ENCODE assay signal across 15 mouse cellular contexts in genomic region chr4:98181185-98182052, GRCm38 (mm10).
A peak's percentile ranks its signal among the peaks of the same experiment; 100 is the strongest.
DNase-seq lines count a peak whose midpoint lies in the region; ATAC-seq and TF ChIP-seq lines count a peak whose summit lies in the region.
"Had no signal": no experiment of that assay in that cellular context is flagged by ENCODE, and none has a peak within 500 bp of the region (broad histone marks: within the 10 kb centered on the region; RNA-seq: fewer than 3 reads in every experiment).

No protein-coding gene starts in this region.

- intact Hi-C loops in left cerebral cortex, postnatal 4 days (cut with DNase I) = no loop called here

- H3K4me3 ChIP-seq in forebrain, embryonic 10.5 days = no peak overlapping the region
- H3K4me3 ChIP-seq in forebrain, embryonic 15.5 days = no peak overlapping the region
- no peak overlapping the region for H3K4me3 ChIP-seq in intestine, embryonic 15.5 days (replicated peaks)
- H3K4me3 ChIP-seq in intestine, embryonic 16.5 days (ENCODE audit: low read length) = no peak overlapping the region
- H3K4me3 ChIP-seq in intestine, postnatal 0 days (ENCODE audit: low read depth, low read length) = no peak overlapping the region
- H3K4me3 ChIP-seq: erythroblast, embryonic 14.5 days; kidney, embryonic 15.5 days; liver, embryonic 12.5 days had no signal

- DNase-seq in forebrain, embryonic 10.5 days (ENCODE audit: extremely low spot score, low spot score) = no peak
- peak; percentile 24 for DNase-seq in brain, adult 2 months (ENCODE audit: low read depth, low spot score)
- DNase-seq in layer of hippocampus, postnatal 14 days (ENCODE audit: low spot score in 2 of 2) = peak; percentile 16 to 67
- DNase-seq in left cerebral cortex, postnatal 4 days = no peak
- DNase-seq: cerebellum, adult 9-11 months; spleen, adult 18-20 months; thymus, adult 2 months had no signal

- peaks cover 10% of the 10 kb centered on the region for H3K4me1 ChIP-seq in forebrain, embryonic 10.5 days
- H3K4me1 ChIP-seq in forebrain, embryonic 15.5 days = peaks cover 9% of the 10 kb centered on the region; the same call in 1 of the 2 replicates
- no peaks in the 10 kb centered on the region for H3K4me1 ChIP-seq in intestine, embryonic 15.5 days (replicated peaks)
- no peaks in the 10 kb centered on the region for H3K4me1 ChIP-seq in intestine, embryonic 16.5 days (ENCODE audit: control insufficient read depth, insufficient read depth, low read length)
- H3K4me1 ChIP-seq in intestine, postnatal 0 days (replicated peaks; ENCODE audit: control insufficient read depth, insufficient read depth, low read length) = no peaks in the 10 kb centered on the region
- H3K4me1 ChIP-seq: liver, embryonic 12.5 days had no signal

- 80% methylated on average over 12 of the region's 12 CpGs for WGBS in forebrain, embryonic 10.5 days
- 78% methylated on average over 12 of the region's 12 CpGs for WGBS in forebrain, embryonic 15.5 days
- 67% methylated on average over 12 of the region's 12 CpGs for WGBS in intestine, embryonic 15.5 days
- WGBS in intestine, embryonic 16.5 days = 64% methylated on average over 12 of the region's 12 CpGs
- WGBS in intestine, postnatal 0 days = 66% methylated on average over 12 of the region's 12 CpGs

- no peaks in the 10 kb centered on the region for H3K36me3 ChIP-seq in forebrain, embryonic 10.5 days (replicated peaks)
- H3K36me3 ChIP-seq in forebrain, embryonic 15.5 days = no peaks in the 10 kb centered on the region
- no peaks in the 10 kb centered on the region for H3K36me3 ChIP-seq in intestine, embryonic 15.5 days
- no peaks in the 10 kb centered on the region for H3K36me3 ChIP-seq in intestine, embryonic 16.5 days (ENCODE audit: control insufficient read depth, insufficient read depth, low read length)
- no peaks in the 10 kb centered on the region for H3K36me3 ChIP-seq in intestine, postnatal 0 days (ENCODE audit: control insufficient read depth, insufficient read depth)
- H3K36me3 ChIP-seq: kidney, embryonic 15.5 days; liver, embryonic 12.5 days had no signal

- H3K27ac ChIP-seq in forebrain, embryonic 10.5 days = 0 out of 2 replicates have a peak overlapping the region, but pooled peaks have one; percentile 40
- H3K27ac ChIP-seq in forebrain, embryonic 15.5 days (replicated peaks) = no peak overlapping the region
- H3K27ac ChIP-seq in intestine, embryonic 15.5 days = no peak overlapping the region
- H3K27ac ChIP-seq in intestine, embryonic 16.5 days (ENCODE audit: low read length) = no peak overlapping the region
- no peak overlapping the region for H3K27ac ChIP-seq in intestine, postnatal 0 days (ENCODE audit: low read depth, low read length)
- H3K27ac ChIP-seq: kidney, embryonic 15.5 days; liver, embryonic 12.5 days had no signal

- no peak overlapping the region for H3K4me2 ChIP-seq in forebrain, embryonic 15.5 days (replicated peaks)
- no peak overlapping the region for H3K4me2 ChIP-seq in intestine, embryonic 15.5 days (replicated peaks)
- H3K4me2 ChIP-seq in intestine, embryonic 16.5 days (ENCODE audit: low read depth, low read length) = no peak overlapping the region
- H3K4me2 ChIP-seq in intestine, postnatal 0 days (replicated peaks; ENCODE audit: low read depth) = no peak overlapping the region
- H3K4me2 ChIP-seq: kidney, embryonic 15.5 days; liver, embryonic 12.5 days had no signal

- no peaks in the 10 kb centered on the region for H3K9me3 ChIP-seq in forebrain, embryonic 10.5 days
- H3K9me3 ChIP-seq in forebrain, embryonic 15.5 days = no peaks in the 10 kb centered on the region
- H3K9me3 ChIP-seq in intestine, embryonic 15.5 days = no peaks in the 10 kb centered on the region
- no peaks in the 10 kb centered on the region for H3K9me3 ChIP-seq in intestine, embryonic 16.5 days (ENCODE audit: control insufficient read depth, low read length)
- no peaks in the 10 kb centered on the region for H3K9me3 ChIP-seq in intestine, postnatal 0 days (ENCODE audit: control insufficient read depth)
- H3K9me3 ChIP-seq: kidney, embryonic 15.5 days; liver, embryonic 12.5 days had no signal

- no peak for ATAC-seq in forebrain, embryonic 15.5 days (replicated peaks)
- 0 out of 2 replicates have a peak, but pooled peaks have one; percentile 10 for ATAC-seq in intestine, embryonic 15.5 days
- no peak for ATAC-seq in intestine, embryonic 16.5 days
- no peak for ATAC-seq in intestine, postnatal 0 days
- ATAC-seq: activated CD4-positive, CD25-positive, alpha-beta regulatory T cell, adult 4 months; liver, embryonic 12.5 days had no signal

- TF ChIP-seq CTCF in intestine, postnatal 0 days (IDR thresholded peaks at IDR 0.05; ENCODE audit: low read depth) = no peak

- no peaks in the 10 kb centered on the region for H3K27me3 ChIP-seq in forebrain, embryonic 10.5 days (ENCODE audit: poor library complexity, severe bottlenecking)
- no peaks in the 10 kb centered on the region for H3K27me3 ChIP-seq in forebrain, embryonic 15.5 days
- no peaks in the 10 kb centered on the region for H3K27me3 ChIP-seq in intestine, embryonic 15.5 days (replicated peaks)
- H3K27me3 ChIP-seq in intestine, embryonic 16.5 days (replicated peaks; ENCODE audit: control insufficient read depth, insufficient read depth, low read length) = no peaks in the 10 kb centered on the region
- no peaks in the 10 kb centered on the region for H3K27me3 ChIP-seq in intestine, postnatal 0 days (replicated peaks; ENCODE audit: control insufficient read depth, insufficient read depth, low read length)
- H3K27me3 ChIP-seq: kidney, embryonic 15.5 days; liver, embryonic 12.5 days had no signal

- H3K9ac ChIP-seq in forebrain, embryonic 15.5 days (replicated peaks) = no peak overlapping the region
- H3K9ac ChIP-seq in intestine, embryonic 15.5 days = no peak overlapping the region
- no peak overlapping the region for H3K9ac ChIP-seq in intestine, embryonic 16.5 days (ENCODE audit: low read depth, low read length)
- H3K9ac ChIP-seq in intestine, postnatal 0 days (ENCODE audit: low read depth, low read length) = no peak overlapping the region
- H3K9ac ChIP-seq: kidney, embryonic 15.5 days; liver, embryonic 12.5 days had no signal

Comparison
In these comparisons a context has a peak if more than half of its experiments do, and no peak if none do; other contexts are left out.
1. DNase-seq: peak in brain, adult 2 months (single experiment) and layer of hippocampus, postnatal 14 days (2 of 2); none in forebrain, embryonic 10.5 days (single experiment) and left cerebral cortex, postnatal 4 days (single experiment).